Mouse (Mus musculus) CH12.LX (cell line): ENCODE measurements around the gene Shank1. TPM values are rescaled to one million over a fixed set of nuclear protein-coding genes. Genes with fewer than 3 reads are reported as not detected.

ENCODE experiments used
- DNase-seq: peaks from one replicate; pipeline ENCODE4 v3.0.0-alpha.2; 2013; ENCODE audit errors: extremely low read depth
- H3K27ac ChIP-seq: 2 replicates; pipeline ENCODE4 v1.5.1; 2012; ENCODE audit warnings: low read depth, mild to moderate bottlenecking, control low read depth, moderate library complexity; ENCODE audit not compliant: insufficient read depth
- H3K27me3 ChIP-seq: replicated peaks from 2 replicates; pipeline ENCODE3; 2012; ENCODE audit warnings: inconsistent platforms
- H3K36me3 ChIP-seq, 2 experiments: replicated peaks in 1 of 2; 2 replicates each; pipeline versions ENCODE3 to v1.6.1; 2012; ENCODE audit warnings: inconsistent platforms in 1 of 2, low read length in 1 of 2, mild to moderate bottlenecking in 1 of 2, mixed read lengths in 1 of 2, moderate library complexity in 1 of 2; ENCODE audit not compliant: control insufficient read depth in 1 of 2, insufficient read depth in 1 of 2
- H3K4me1 ChIP-seq, 2 experiments: 2 replicates each; pipeline ENCODE4 v1.6.1; 2012; ENCODE audit warnings: inconsistent platforms in 1 of 2, moderate library complexity in 1 of 2; ENCODE audit not compliant: insufficient read depth in 2 of 2, control insufficient read depth in 1 of 2
- H3K4me2 ChIP-seq: 2 replicates; pipeline ENCODE4 v1.6.1; 2012; ENCODE audit warnings: low read depth, mild to moderate bottlenecking, control low read depth; ENCODE audit not compliant: poor library complexity, insufficient read depth, severe bottlenecking
- H3K4me3 ChIP-seq, 3 experiments: fragments of 150-350 bp in 1 of 3; sonication (generic) in 1 of 3; replicated peaks in 1 of 3; 2 replicates each; pipeline versions ENCODE3 to v1.5.1; 2011 to 2012; ENCODE audit warnings: low read depth in 2 of 3, low read length in 2 of 3, mild to moderate bottlenecking in 2 of 3, moderate library complexity in 2 of 3, control low read depth in 1 of 3, improper control_type of control experiment in 1 of 3, inconsistent platforms in 1 of 3, mixed read lengths in 1 of 3; ENCODE audit not compliant: poor library complexity in 1 of 3
- H3K79me2 ChIP-seq: replicated peaks from 2 replicates; pipeline ENCODE4 v1.6.1; 2012; ENCODE audit warnings: mild to moderate bottlenecking, moderate library complexity; ENCODE audit not compliant: control insufficient read depth, poor library complexity, insufficient read depth, severe bottlenecking; ENCODE audit errors: extremely low read depth
- H3K9ac ChIP-seq: 2 replicates; pipeline ENCODE4 v1.6.1; 2012; ENCODE audit warnings: low read depth, mild to moderate bottlenecking, control low read depth, moderate library complexity; ENCODE audit not compliant: insufficient read depth
- H3K9me3 ChIP-seq: replicated peaks from 2 replicates; pipeline ENCODE3; 2012; ENCODE audit warnings: low read length, inconsistent platforms, mixed read lengths
- CTCF ChIP-seq, 2 experiments: IDR thresholded peaks in 1 of 2; conservative IDR thresholded peaks in 1 of 2; 2 replicates each; pipeline ENCODE4 v1.5.1; 2011 to 2012; ENCODE audit warnings: low read depth in 2 of 2, low read length in 2 of 2, improper control_type of control experiment in 1 of 2, inconsistent platforms in 1 of 2, mild to moderate bottlenecking in 1 of 2, moderate library complexity in 1 of 2
- E2F4 ChIP-seq: IDR thresholded peaks from 2 replicates; pipeline ENCODE4 v1.6.1; 2011; ENCODE audit warnings: low read depth, low read length, improper control_type of control experiment; ENCODE audit not compliant: insufficient replicate concordance
- ELF1 ChIP-seq: IDR thresholded peaks from 2 replicates; pipeline ENCODE4 v1.6.1; 2014; ENCODE audit warnings: low read depth, mild to moderate bottlenecking, inconsistent platforms, low read length, improper control_type of control experiment
- ETS1 ChIP-seq: conservative IDR thresholded peaks from 2 replicates; pipeline ENCODE4 v1.6.1; 2012; ENCODE audit warnings: low read depth, mild to moderate bottlenecking, inconsistent platforms, low read length, improper control_type of control experiment, moderate library complexity
- IRF4 ChIP-seq: IDR thresholded peaks from 2 replicates; pipeline ENCODE4 v1.6.1; 2014; ENCODE audit warnings: low read depth, mild to moderate bottlenecking, inconsistent platforms, low read length, improper control_type of control experiment
- JUND ChIP-seq: conservative IDR thresholded peaks from 2 replicates; pipeline ENCODE4 v1.6.1; 2011; ENCODE audit warnings: low read depth, low read length, improper control_type of control experiment
- MEF2A ChIP-seq: IDR thresholded peaks from 2 replicates; pipeline ENCODE4 v1.6.1; 2014; ENCODE audit warnings: low read depth, mild to moderate bottlenecking, inconsistent platforms, low read length, improper control_type of control experiment, borderline replicate concordance
- NELFE ChIP-seq: IDR thresholded peaks from 2 replicates; pipeline ENCODE4 v1.6.1; 2011; ENCODE audit warnings: low read depth, low read length, improper control_type of control experiment
- NRF1 ChIP-seq: IDR thresholded peaks from 2 replicates; pipeline ENCODE4 v1.6.1; 2014; ENCODE audit warnings: low read depth, mild to moderate bottlenecking, inconsistent platforms, low read length, improper control_type of control experiment, moderate library complexity
- PAX5 ChIP-seq: IDR thresholded peaks from 2 replicates; pipeline ENCODE4 v1.6.1; 2012; ENCODE audit warnings: low read length, inconsistent platforms, mixed read lengths
- POLR2A ChIP-seq: IDR thresholded peaks from 2 replicates; pipeline ENCODE4 v1.6.1; 2011; ENCODE audit warnings: low read depth, mild to moderate bottlenecking, improper control_type of control experiment, low read length
- POLR2AphosphoS2 ChIP-seq: IDR thresholded peaks from 2 replicates; pipeline ENCODE4 v1.6.1; 2011; ENCODE audit warnings: low read depth, low read length, improper control_type of control experiment
- RAD21 ChIP-seq: IDR thresholded peaks from 2 replicates; pipeline ENCODE4 v1.6.1; 2011; ENCODE audit warnings: low read depth, mild to moderate bottlenecking, low read length, improper control_type of control experiment, moderate library complexity
- RCOR1 ChIP-seq: conservative IDR thresholded peaks from 2 replicates; pipeline ENCODE4 v1.6.1; 2012; ENCODE audit warnings: low read depth, mild to moderate bottlenecking, inconsistent platforms, low read length, improper control_type of control experiment
- SMC3 ChIP-seq: IDR thresholded peaks from 2 replicates; pipeline ENCODE4 v1.6.1; 2011; ENCODE audit warnings: low read depth, low read length, improper control_type of control experiment
- ZC3H11A ChIP-seq: IDR thresholded peaks from 2 replicates; pipeline ENCODE4 v1.6.1; 2012; ENCODE audit warnings: low read depth, mild to moderate bottlenecking, inconsistent platforms, low read length, improper control_type of control experiment
- dilution Hi-C: fragments of 300-500 bp; cut with MboI; formaldehyde crosslinking; loops from 2 replicates; pipeline ENCODE4 v1.14.3; 2020; ENCODE audit warnings: low sequenced_read_pairs; ENCODE audit not compliant: extremely low pct_unique_long_range_greater_than_20kb, extremely low pct_ligation_motif_present
- in situ Hi-C: fragments of 300-500 bp; cut with MboI; formaldehyde crosslinking; loops from 3 replicates; pipeline ENCODE4 v1.14.3; 2019; ENCODE audit warnings: low sequenced_read_pairs, low pct_ligation_motif_present, low pct_unique_long_range_greater_than_20kb, mixed read lengths
- polyA plus RNA-seq: library from polyadenylated mRNA; unstranded; fragments of >175 nt; gene quantifications from 2 replicates; pipeline ENCODE4 v1.2.1, GENCODE M21; 2012; ENCODE audit warnings: low read depth; ENCODE audit not compliant: insufficient read length
- total RNA-seq, 2 experiments: library from RNA; depleted of rRNA; stranded (reverse); fragments of 300-350 nt in 1 of 2; fragments of >200 nt in 1 of 2; gene quantifications; 2 replicates each; pipeline ENCODE4 v1.2.3; 2012 to 2014

Shank1 gene
- total and polyA plus RNA-seq, 3 experiments = under 0.01 to 0.07 TPM; not detected in 1

- peaks cover 9 to 20% of the 10 kb centered on the region in 2 experiments for H3K4me1 ChIP-seq
- H3K27ac ChIP-seq = no peak overlapping the region
- H3K27me3 ChIP-seq = peaks cover 70% of the 10 kb centered on the region
- H3K4me3 ChIP-seq = no peak overlapping the region
- no peaks in the 10 kb centered on the region for H3K79me2 ChIP-seq
- TF ChIP-seq POLR2AphosphoS2 = no peak
- TF ChIP-seq NRF1 = no peak
- TF ChIP-seq JUND = no peak
- TF ChIP-seq NELFE = no peak
- no peak for TF ChIP-seq PAX5
- TF ChIP-seq POLR2A = no peak
- TF ChIP-seq IRF4 = no peak
- TF ChIP-seq RCOR1 = no peak
- no peak for TF ChIP-seq E2F4
- TF ChIP-seq ETS1 = no peak
- TF ChIP-seq MEF2A = no peak
- TF ChIP-seq, all 38 proteins: peak for 0
- no peaks in the 10 kb centered on the region for H3K36me3 ChIP-seq
- H3K4me2 ChIP-seq = no peak overlapping the region
- H3K9ac ChIP-seq = no peak overlapping the region
- DNase-seq = peak; percentile 58
- in situ Hi-C loops (loop anchor here (5.0 kb wide), 1 partner anchor 87 kb away; the partner anchor contains the start of gene Gm15517), dilution Hi-C loops (no loop called here)
- peaks cover 11% of the 10 kb centered on the region for H3K9me3 ChIP-seq
These were observed 39.0 kb downstream of the Shank1 start for GRCm38 (mm10) chr7:44349043-44349442.

DNA sequence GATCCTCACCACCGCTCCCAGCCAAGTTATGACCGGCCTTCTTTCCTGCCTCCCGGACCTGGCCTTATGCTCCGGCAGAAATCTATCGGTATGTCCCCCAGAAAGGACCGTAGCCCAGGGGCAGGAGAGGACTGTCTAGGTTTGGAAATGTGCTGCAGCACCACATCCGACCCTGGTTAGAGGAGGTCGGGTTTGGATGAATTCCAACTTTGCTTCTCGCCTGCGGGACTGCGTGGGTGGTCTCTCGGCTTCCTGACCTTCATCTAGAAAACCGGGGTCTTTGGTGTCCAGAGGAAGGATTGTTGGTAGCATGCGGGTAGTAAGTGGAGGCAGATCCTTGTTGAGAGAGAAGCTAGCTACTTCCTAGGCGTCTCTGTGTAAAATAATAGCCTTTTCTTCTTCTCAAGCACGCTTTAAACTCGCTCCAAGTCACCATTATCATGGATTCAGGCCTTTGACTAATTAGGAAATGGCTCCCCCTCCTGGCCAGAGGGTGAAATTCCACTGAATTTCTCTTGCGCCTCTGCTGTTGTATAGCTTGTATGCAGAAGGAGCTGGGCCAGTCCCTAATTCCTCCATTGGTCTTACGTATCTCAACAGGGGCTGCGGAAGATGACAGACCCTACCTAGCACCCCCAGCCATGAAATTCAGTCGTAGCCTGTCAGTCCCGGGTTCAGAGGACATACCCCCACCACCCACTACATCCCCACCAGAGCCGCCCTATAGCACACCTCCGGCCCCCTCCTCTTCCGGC is 41.1 kb downstream of the Shank1 start:
- dilution Hi-C loops (no loop called here), in situ Hi-C loops (no loop called here)
- H3K4me3 ChIP-seq = no peak overlapping the region
- H3K9ac ChIP-seq = no peak overlapping the region
- H3K36me3 ChIP-seq = no peaks in the 10 kb centered on the region
- H3K27ac ChIP-seq = no peak overlapping the region
- TF ChIP-seq ETS1 (no peak), ZC3H11A (peak; percentile 76), CTCF (conservative IDR thresholded peaks at IDR 0.05 in 1 of 2, IDR thresholded peaks at IDR 0.05 in 1 of 2; ENCODE audit: low read depth in 2 of 2, low read length in 2 of 2) (peak; percentile 88 to 97), RAD21 (peak; percentile 96), ELF1 (no peak), SMC3 (peak; percentile 93)
- H3K27me3 ChIP-seq = peaks cover 80% of the 10 kb centered on the region
- peaks cover 11% of the 10 kb centered on the region for H3K9me3 ChIP-seq
- no peak overlapping the region for H3K4me2 ChIP-seq
- H3K79me2 ChIP-seq = no peaks in the 10 kb centered on the region
- peaks cover 5 to 17% of the 10 kb centered on the region in 2 experiments for H3K4me1 ChIP-seq
- peak; percentile 83 for DNase-seq
